Mouse (Mus musculus) adrenal gland, adult (tissue): ENCODE measurements around the gene Fam24b.

ENCODE experiments used
- DNase-seq, 2 experiments: peaks; one replicate each; pipeline ENCODE4 v3.0.0; 2022 to 2023; ENCODE audit warnings: low spot score in 1 of 2; ENCODE audit not compliant: inconsistent age in 2 of 2

Fam24b gene

DNA sequence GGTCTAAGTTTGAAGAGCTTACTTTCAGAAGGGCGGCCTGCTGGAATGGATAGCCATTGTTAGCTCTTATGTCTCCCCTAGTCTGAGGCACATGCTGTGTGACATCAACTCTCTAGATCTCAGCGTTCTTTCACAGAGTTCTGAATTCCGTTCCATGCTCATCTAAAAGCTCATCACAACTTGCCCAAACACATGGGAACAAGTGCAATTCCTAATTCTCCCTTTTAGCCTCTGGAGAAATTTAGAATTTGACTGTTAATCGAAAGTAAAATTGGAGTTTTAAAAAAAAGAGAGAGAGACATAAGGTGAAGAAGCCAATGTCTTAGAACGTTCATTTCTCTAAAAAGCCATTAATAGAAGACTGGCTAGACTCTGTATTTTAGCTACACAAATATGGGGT is at the start of gene Fam24b:
Fam24b (minus strand) TSS at position 101 of the 400 bp plus-strand sequence.
- DNase-seq, result no peak

DNA sequence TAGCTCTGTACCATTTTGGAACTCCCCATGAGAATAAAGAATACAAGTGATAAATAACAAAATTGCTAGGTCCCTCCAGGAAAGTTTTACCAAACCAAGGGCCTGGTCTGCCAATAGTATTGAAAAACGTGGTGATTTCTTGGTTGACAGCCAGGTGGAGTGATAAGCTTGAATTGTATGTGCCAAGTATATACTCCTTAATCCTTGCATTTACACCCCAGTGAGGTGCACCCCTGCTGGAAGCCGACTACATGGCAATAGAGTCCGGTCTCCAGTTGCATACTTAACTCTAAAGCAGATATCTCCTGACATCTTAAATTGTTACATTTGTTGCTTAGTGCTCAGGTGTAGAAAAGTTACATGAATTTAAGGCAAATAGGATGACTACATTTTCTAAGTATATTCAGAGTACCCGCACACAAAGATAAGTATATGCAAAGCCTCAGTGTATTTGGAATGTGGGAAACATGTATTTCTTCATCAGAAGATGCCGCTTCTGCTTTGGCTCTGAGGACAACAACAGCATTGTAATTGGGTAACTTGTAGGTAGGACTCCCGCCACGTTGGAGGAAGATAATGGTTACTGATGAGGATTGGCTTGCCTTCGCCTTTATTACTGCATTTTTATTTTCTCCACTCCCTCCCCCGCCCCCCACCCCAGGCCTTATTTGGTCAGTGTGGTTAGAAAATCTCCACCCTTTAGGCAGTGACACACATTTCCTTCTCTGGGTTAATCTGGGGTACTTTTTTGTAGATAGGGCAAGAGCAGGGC is 42.8 kb upstream of the Fam24b start:
- peak in 1 of 2 experiments; percentile 38 for DNase-seq

GRCm38 (mm10) chr7:131371470-131371860 is 42.1 kb upstream of the Fam24b start:
- DNase-seq, result no peak

GRCm38 (mm10) chr7:131370648-131371469 is 41.5 kb upstream of the Fam24b start, which contains the start of gene Pstk:
Pstk (plus strand) TSS chr7:131371141.
- DNase-seq, result peak; percentile 93 to 97

GRCm38 (mm10) chr7:131364131-131364530 is 34.8 kb upstream of the Fam24b start:
- DNase-seq, result no peak

- peak; percentile 96 to 98 for DNase-seq
Observed at GRCm38 (mm10) chr7:131362615-131363300, 33.4 kb upstream of the Fam24b start, which contains the start of gene 2310057M21Rik. 2310057M21Rik (minus strand) TSS chr7:131362759.

- DNase-seq, result no peak
Observed at GRCm38 (mm10) chr7:131362269-131362614, 32.9 kb upstream of the Fam24b start.

- no peak for DNase-seq
Observed at GRCm38 (mm10) chr7:131356105-131356504, 26.8 kb upstream of the Fam24b start.

DNA sequence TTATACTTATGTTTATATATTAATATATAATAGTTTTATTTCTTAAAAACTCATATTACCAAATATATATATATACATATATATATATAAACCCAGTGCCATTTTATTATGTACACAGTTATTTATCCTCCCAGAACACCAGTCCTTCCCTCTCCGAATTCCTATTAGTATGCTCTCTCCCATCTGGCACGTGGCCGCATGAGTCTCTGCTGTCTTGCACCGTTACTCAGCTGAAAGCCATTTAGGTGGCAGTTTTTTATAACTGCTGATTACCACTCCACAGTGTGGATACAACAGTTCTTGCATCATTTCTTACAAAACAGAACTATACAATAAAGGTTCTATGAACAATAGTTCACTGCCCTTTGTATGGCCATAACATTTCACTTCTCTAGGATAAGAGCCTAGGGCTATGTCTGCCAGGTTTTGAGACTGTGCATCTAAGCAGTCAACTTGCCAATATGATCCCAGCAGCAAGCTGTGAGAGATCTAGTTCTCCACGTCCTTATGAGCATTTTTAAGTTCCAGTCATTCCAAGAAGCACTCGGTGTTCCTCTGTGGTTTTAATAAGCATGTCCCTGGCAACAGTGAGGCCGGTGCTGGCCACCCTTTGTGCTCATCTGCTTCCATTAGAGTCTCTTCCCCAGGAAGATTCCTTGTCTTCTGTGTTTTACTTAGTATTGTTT is 16.7 kb upstream of the Fam24b start:
- DNase-seq, result no peak

- no peak for DNase-seq
Observed at GRCm38 (mm10) chr7:131337502-131338068, 8.3 kb upstream of the Fam24b start.

- no peak for DNase-seq
Observed at GRCm38 (mm10) chr7:131333564-131333963, 4.2 kb upstream of the Fam24b start, which contains the start of gene Fam24a. Fam24a (plus strand) TSS chr7:131333864.

DNA sequence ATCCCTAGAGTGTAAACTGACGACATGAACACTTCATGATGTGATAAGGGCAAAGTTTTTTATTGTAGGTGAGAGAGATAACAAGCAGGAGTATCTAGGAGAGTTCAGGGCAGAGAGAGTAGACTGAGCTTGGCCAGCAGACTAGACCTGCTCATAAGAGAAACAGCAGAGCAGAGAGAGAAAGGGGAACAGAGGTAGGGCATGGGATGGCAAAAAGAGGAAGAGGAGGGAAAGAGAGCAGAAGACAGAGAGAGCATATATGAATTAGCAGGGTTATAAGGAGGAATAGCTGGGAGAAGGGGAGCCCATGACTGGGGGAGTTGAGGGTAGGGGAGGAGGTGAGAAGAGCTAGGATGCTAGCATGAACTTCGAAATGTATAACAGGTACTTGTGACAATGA is 2.4 kb upstream of the Fam24b start:
- DNase-seq, result no peak

DNA sequence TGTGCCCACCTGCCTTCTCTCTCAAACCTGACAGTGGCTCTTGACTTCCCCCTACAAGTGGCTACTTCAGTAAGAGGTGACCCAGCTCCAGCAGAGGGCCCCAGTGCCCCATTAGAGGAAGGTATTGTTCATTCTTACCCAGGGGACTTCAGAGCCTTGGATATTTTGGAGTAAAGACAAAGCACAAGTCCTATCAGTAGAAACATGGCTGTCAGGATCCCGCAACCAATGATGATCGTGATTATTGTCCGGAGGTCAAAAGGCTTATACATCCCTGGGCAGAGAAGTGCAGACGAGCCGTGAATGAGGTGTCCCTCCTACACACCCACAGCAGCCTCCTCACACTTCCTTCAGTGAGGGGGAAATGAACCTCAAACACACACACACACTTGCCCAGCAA is 2.3 kb downstream of the Fam24b start:
- no peak for DNase-seq

GRCm38 (mm10) chr7:131322192-131322591 is 7.1 kb downstream of the Fam24b start, which contains the start of gene Cuzd1:
Cuzd1 (minus strand) TSS chr7:131322292.
- DNase-seq, result no peak

DNA sequence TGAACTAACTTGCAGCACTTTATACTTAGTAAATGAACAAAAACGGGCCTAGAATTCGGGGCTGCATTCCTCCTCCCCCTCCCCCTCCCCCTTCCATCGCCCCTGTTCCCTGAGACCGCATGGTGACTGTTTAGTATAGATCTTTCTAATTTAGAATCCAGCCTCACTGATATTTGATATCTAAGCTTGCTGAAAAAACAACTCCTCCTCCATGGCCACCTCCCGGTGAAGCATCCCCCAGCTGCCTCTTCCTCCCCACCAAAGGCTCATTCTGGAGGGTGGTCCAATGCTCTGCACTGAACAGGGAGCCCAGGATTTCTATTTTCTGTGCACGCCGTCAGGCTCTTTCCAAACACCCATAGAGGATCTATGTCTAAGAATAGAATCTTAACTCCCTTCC is 11.0 kb downstream of the Fam24b start:
- DNase-seq, result no peak

DNA sequence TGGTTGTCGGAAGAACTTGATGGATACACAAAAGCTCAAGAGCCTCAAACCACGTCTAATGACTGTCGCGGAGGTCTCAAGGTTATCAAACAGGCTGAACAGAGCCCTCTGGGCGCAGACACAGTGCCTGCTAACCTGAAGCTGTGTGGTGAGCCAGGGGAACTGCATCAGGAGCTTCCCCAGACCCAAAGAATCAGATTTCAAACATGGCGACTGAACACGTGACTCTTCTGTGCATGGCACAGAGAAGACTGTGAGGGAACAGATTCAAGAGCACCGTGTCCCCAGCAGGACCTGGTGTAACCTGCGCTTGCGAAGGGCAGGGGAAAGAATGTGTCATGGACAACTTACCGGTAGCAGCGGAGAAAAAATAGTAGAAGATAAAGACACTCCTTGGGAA is 11.7 kb downstream of the Fam24b start:
- no peak for DNase-seq

- DNase-seq, result no peak
Observed at GRCm38 (mm10) chr7:131314493-131314892, 14.8 kb downstream of the Fam24b start.

- DNase-seq, result no peak
Observed at GRCm38 (mm10) chr7:131306733-131307132, 22.6 kb downstream of the Fam24b start.

DNA sequence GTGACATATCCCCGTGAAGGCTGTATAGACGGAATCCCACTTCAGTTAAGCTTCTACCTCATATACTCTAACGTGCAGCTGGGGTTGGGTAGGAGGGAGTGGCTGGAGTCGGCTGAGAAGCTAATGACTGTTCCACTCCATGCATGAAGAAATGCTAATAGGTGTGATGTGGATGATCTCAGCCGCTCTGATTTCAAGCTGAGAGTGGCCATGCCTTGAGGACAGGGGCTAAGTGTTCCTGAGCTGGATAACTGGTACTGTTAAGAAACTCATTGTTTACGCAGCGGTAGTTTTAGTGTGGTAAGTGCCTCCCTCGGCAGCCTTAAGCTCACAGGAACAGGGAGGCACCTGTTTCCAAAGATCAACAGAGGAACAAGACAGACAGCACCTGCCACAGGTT is 26.0 kb downstream of the Fam24b start:
- no peak for DNase-seq

DNA sequence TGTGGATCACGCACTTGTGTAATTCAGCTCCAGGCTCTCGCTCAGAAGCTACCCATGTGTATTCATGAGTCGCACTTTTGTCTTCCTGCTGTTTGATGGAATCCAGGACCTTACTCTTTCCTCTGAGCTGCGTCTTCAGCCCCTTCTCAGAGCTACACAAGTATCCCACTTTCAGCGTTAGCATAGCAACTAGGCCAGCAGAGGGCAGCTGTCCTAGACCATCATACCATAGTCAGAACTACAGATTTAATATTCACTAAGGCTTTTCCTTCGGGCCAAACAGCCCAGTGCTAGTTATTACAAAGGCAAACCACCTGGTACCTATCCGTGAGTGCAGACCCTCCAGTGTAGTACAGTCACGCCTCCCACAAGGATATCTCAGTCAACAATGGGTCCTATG is 32.2 kb downstream of the Fam24b start:
- no peak for DNase-seq
